Mouse (Mus musculus): ENCODE data around the gene Ccdc38.

- TF ChIP-seq CTCF (conservative IDR thresholded peaks at IDR 0.05; ENCODE audit: insufficient read depth, insufficient read length, low read depth, low read length) (no peak), POLR2A (IDR thresholded peaks at IDR 0.05; ENCODE audit: low read depth, low read length) (no peak)
Measured at GRCm38 (mm10) chr10:93518186-93518585, 22.2 kb upstream of the Ccdc38 start.
